Mouse (Mus musculus) monocyte, adult 5-6 weeks (primary cell): ENCODE measurements around the gene Rgmb. TPM values are rescaled to one million over a fixed set of nuclear protein-coding genes. Genes with fewer than 3 reads are reported as not detected.

Experiments
- ATAC-seq: fragments of 153-309, 156-312 bp; replicated peaks from 2 replicates; pipeline ENCODE4 v1.8.0; 2017; ENCODE audit warnings: mild to moderate bottlenecking; ENCODE audit not compliant: low TSS enrichment, insufficient number of reproducible peaks, severe bottlenecking, poor library complexity, low FRiP score
- total RNA-seq: library from RNA; stranded (forward); fragments of 200-1000, 200-491, 200-594 nt; gene quantifications from 3 replicates; pipeline ENCODE4 v1.2.3, GENCODE M21; 2017

Gene Rgmb
- total RNA-seq, 1 experiment from 2014 or later: 3.0 TPM

DNA sequence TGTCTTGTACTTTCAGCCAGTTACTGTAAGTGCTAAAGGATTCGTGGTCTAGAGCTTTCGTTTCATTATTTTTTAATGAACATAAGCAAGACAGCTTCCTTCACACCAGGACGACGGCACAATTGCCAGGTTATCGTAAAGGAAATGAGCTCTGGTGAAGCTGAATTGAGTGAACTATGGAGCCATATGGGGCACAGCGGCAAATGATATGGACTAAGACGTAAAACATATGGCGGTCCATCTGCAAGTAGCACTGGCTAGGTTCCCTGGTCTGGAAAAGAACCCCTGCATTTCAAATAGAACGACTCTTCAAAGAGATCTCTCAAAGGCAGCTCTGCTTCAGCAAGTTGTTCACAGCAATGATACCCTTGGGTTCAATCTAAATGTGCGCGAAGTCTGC, 6.5 kb downstream of the Rgmb start:
- ATAC-seq: no peak

DNA sequence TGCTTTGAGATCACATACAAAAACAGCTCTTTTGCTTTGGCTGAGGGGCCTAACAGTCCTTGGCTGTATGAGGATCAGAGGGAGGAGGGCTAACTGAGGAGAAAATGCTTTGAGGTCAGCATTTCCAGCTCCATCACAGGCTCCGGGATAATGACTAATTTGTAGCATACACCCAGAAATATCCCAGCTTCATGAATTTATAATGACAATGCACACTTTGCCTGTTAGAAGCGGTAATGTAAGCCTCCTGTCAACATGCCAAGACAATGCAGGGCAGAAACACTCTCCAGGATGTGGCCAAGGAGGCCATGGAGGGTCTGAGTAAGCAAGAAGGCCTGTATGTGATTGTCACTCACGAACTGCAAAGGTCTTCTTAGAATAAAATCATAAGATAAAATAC, 7.0 kb downstream of the Rgmb start:
- no peak for ATAC-seq

DNA sequence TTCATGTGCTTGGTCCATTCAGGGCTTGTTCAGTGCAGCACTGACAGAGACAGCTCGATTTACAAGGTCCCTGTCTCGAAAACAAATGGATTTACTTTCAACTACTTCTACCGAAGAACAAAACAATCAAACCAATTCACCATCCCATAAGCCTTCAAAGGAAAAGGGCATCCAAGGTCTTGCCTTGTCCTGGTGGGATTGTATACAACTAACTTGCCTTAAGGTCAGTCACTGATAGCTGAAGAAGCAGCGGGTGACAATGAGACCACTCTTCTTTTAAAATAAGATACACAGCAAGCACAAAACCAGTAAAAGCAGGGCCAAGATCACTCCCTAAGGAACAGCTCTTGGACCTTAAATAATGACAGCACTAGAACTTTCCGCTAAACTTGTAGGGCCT, 7.6 kb downstream of the Rgmb start:
- no peak for ATAC-seq

DNA sequence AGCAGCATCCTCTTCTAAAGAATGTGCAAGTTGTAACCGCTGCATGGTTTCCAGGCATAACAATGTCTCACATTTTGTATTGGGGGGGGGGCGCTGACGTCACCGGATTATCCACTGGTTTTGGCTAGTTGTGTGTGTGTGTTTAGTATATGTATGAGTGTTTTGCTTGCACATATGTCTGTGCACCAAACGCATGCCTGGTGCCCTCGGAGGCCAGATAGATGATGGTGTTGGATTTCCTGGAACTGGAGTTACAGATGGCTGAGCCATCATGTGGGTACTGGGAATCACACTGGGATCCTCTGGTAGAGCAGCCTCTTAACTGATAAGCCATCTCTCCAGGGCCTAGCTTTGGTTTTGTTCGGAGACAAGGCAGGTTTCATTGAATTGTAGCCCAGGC, 8.5 kb downstream of the Rgmb start:
- ATAC-seq: no peak

DNA sequence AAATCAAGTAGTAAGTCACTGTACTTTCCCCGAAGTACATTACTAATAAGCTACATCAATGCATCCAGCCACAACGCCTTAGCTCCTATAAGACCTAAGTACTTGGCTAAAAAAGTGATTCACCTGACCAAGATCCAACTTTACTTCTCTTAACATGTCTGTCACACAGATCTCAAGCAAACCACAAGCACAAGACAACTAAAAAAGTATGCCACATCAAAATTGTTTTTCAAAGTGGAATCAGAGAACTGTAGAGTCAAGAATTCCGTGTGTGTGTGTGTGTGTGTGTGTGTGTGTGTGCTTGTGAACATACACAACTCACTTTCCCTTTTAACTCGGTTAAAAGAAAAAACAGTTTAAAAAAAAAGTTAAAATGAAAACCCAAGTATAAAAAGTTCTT, 9.1 kb downstream of the Rgmb start:
- no peak for ATAC-seq

DNA sequence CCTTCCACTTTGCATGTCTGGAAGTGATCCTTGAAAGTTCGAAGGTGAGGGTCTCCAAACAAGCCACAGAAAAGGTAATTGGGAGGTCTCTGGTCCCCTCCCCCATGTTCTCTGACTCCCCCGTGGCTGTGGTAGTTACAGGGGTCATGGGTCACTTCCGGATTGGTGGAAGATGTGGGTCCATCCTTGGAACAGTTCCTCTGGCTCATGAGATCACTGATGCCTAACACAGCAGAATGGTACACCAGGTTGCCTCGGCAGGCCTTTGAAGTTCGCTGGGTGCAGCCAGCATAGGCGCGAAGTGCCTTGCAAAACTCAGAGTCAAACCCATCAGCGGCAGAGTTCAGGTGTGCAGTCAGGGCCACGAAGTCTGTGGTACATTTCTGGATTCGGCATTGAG, 10.1 kb downstream of the Rgmb start:
- no peak for ATAC-seq

DNA sequence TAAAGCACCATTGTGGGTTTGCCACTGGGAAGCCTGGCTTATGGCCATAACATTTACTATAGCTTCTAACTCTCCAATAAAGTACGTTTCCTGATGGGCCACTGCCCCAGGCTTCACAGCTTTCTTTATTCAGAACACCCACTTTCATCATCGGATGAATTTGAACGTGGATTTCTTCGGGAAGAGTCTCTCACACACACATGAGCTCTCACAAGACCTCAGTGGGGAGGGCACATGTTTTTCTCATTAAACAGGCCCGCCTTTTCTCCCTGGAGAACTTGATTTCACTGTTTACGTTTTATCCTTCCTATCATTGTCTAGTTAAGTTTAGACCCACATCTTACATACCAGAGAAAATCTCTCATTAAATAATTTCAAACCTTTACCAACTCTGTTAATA, 10.7 kb downstream of the Rgmb start:
- ATAC-seq: no peak

DNA sequence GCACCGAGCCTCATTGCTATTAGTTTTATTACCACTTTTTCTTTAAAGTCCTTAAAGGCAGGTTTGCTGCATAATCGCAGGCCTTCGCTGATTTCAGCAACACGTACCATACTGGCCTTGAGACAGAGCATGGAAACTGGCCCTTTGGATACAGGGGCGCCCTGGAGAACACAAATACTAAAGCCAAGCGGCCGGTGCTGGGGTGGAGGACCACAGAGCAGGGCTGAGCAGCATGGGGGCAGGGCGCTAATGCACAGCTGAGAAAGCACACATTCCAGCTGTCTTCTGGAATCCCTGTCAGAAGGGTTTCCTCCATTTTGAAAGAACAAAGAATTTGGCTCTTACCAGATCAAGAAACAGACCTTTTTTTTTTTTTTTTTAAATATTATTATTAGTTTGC, 12.5 kb downstream of the Rgmb start:
- no peak for ATAC-seq

DNA sequence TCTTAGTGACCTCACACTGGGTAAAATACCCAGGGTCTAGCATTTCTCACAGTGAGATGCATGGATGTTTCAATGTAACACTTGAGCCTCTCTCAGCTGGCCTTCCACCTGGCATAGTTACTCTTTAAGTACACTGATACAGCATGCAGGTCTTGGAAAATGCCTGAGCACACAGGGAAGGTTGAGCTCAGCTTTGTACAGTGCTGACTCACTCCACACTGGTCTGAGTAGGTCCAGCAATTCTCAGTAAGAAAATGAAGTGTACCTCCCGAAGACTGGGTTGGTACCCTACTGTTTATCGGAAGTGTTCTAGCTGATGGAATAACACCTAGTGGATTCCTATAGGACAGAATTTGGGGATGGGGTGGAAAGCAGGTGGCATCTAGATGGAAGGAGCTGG, 13.2 kb downstream of the Rgmb start:
- ATAC-seq: no peak

DNA sequence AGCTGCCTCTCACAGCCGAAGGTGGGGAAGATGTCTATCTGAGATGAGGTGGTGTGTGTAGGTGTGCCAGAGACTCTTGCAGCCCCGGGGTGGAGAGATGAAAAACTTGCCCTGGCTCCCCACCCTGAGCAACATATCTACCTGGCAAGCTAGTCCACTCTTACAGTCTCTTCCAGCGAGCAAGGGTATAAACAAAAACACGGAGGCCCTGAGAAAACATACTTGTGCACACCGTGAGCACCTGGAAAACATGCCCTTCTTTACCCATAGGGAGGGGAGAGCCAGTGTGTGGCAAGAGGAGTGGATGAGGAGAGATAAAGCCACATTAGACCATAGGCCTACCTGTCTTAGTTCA, 13.8 kb downstream of the Rgmb start:
- ATAC-seq: no peak

DNA sequence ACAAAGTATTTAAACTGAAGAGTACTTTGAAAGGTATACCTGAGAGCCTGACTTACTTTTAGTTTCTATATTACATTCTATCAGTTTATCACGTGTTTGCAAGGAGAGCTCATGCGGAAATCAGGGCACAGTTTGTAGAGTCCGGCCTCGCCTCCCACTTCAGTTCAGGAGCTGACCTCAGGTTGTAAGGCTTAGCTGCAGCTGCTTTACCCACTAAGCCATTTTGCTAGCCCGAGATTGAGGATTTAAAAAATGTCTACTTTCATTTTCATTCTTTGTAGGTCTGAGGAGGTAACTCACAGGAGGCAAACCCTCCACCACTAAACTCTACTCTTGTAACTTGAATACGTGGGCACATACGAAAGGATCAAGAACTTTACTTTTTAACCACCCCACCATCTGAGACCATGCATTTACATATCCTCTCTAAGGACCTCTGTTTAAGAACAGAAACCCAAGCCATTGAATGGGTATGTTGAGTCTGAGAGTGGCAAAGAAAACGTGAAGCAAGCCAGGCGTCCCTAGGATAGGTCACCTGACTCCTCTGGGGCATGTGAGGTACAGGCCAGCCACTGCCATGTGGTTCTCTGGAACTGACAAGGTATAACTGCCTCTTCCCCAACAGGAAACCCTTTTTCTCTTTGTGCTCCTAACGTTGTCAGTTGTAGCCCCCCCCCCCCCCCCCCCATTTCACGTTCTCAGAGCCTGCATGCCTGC, 14.3 kb downstream of the Rgmb start:
- no peak for ATAC-seq

DNA sequence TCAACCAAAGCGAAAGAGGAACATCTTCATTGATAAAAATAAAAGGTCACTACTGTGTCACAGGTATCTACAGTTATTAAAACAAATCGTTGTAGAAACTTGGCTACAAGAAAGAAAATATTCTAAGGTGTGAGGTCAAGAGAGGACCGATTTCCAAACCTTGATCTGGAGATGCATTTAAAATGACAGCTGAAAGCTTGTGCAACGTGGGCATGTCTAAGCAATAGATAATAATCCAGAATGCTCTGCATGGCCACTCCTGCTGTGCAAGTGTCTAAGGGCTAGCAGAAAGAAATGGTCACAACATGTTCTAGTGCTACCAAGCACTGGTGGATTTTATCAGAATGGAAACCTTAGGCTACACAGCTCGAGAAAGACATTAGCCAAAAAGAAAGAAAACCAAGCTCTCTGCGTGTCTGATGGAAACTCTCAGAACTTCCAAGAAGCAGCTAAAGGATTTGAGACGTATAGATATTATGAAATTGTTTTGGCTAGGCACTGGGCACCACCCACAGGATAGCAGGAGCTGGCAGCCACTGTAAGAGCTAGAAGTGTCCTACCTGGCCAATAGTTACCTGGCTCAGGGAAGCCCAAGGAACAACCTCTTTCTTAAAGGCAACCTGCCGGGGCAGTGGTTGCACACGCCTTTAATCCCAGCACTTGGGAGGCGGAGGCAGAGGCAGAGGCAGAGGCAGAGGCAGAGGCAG, 15.4 kb downstream of the Rgmb start:
- no peak for ATAC-seq

DNA sequence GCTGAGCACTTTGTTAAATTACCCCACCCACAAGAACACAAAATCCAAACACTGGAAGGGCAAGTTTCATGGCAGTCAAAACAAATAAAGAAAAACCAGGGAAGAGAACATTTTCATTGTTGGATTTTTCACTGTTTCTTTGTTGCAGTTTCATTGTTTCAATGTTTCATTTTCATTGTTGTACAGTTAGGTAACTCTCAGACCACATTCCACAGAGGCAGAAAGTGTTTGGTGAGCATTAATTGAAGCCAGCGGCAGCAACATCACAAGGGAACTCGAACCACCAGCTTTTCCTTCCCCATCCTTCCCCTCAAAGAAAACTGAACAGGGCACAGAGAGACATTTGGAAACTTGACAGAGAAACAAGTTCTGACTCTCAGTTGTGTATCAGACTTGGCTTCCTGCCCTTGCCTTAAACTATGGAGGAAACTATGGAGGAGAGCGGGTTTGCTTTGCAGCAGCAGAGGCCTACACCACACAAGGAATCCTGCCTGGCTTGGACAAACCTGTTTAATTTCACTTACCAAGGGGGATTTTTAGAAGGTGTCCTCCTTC, 17.1 kb downstream of the Rgmb start:
- no peak for ATAC-seq

DNA sequence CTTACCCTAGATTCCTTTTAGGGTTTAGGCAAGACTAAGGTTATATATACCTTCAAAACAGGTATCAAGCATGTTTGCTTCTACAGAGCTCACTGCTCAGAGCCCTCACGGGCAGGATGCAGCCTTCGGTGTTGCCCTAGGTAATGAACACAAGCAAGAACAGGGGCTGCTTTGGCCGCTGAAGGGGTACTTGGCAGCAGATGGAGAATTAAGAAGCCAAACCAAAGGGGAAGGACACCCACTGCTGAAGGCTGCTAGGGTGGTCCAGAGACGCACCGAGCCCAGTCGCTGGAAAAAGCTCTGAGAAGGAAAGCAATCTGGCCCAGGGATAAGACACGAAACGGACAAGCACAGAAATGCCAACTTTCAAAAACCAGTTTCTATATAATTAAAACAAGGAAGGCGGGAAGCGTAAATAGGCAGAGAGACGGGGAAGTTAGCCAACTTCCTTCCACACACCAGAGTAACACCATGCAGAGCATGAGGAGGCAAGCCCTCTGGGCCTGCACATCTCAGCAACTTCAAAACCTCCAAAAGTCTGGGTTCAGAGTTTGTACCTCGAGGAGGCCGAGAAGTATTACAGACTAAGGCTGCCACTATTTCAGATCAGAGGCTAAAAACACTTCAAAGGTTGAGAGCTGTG, 18.6 kb downstream of the Rgmb start:
- no peak for ATAC-seq

DNA sequence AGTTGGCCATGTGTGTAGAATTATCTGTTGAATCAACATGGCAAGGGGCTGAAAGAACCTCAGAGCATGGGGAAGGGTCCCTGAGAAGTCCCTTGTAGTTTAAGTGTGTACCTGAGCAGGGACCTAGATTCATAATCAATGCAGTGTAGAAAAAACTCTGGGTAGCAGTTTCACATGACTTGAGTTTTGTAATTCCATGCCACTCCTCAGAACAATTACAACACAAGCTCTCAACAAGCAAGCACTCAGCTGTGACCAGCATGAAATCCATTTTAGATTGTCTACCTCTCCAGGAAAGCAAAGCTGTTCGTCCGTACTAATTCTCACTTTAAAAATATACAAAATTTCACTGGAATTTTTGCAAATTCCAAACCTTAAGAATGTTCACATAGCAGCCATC, 20.9 kb downstream of the Rgmb start:
- ATAC-seq: no peak

DNA sequence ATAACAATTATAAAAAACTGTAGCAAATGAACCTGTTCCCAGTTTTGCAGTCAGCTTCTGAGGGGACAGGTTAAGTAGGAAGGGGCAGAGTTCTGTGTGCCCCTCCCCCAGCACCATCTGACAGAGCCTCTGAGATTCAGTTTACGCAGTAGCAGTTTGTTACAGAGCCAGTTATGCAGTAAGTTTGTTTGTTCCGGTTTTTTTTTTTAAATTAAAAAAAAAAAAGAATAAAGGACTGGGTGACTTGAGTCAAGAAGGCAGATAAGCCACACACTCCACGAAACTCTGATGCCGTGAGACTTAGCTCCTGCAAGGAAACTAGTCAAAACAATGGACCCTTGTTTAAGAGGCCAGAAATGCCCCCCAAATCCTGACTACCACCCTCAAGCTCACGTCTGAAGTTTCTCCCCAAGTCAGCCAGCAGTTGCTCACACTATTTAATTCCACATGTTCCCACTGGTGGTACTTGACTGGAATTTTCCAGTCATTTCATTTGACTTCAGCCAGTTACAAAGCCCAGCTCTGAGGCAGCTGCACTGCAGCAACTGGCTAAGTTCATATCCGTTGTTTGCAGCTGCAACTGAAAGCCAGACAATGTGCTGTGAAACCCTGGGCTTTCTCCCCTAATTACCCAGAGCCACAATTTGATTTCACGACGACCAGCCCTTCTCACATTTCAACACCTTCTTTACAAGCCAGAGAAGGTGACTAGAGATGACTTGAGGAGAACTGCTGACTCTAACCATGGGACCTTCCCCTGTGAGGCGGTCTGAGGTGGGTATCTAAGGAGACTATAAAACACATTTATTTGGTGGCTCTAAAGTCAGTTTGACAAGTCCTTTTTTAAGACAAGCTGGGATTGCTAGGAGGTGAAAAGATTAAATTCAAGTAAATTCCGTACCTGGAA, 22.1 kb downstream of the Rgmb start:
- no peak for ATAC-seq

DNA sequence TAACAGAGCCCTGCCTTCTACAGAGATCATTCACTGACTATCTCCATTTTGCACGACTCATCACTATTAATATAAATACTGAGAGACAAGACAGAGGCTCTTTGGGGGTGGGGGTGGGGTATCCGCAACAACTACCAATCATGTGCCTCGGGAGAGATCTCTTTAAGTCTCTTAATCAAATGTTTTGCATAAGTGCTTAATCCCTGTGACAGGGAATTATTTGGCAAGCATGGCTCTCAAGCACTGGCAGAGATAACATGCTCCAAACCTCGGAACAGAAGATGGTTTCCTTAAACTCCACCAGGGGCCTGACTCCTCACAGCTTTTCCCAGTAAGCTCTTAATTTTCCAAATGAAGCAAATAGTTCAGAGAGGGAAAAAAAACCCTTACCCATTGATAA, 22.8 kb downstream of the Rgmb start:
- no peak for ATAC-seq

DNA sequence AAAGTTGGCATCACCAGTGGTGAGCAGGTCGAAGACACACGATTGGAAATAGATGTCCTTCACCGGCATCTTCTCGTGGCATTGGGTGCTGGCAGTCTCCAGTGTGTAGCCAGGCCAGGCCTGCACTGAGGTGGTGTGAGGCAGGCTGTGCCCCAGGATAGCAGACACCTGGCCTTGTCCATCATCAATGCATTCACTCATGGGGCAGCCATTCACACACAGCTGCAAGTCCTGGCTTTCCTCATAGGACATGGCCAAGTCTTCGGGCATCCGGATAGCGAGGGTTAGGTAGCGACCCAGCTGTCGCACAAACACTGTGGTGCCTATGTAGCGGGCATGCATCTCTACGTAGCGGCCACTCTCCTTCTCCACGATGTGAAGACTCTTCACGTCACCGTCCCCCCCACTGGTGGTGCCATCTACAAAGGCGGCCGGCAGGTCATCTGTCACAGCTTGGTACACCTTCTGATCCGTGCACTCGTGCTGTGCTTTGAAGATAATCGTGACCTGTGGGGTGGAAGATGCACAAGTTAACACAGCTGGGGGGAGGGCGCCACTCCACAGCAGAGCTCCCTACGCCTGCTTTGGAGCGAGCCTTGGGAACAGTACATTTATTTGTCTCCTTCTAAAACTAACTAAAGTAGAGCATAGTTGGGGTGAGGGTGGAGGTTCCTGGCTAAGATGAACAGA, 23.4 kb downstream of the Rgmb start:
- ATAC-seq: no peak
